Mouse (Mus musculus): Measurements from ENCODE around the gene Chmp5.

The Chmp5 gene

GRCm38 (mm10) chr4:40948160-40948708, at the start of gene Chmp5, which contains the start of gene Bag1:
Gene Chmp5 (plus strand): TSS chr4:40948407.
Gene Bag1 (minus strand): TSS chr4:40948294.
- DNase-seq (ENCODE audit: low read depth, low spot score) = peak; percentile 95

- no peak for DNase-seq (ENCODE audit: low read depth, low spot score)
Measured at GRCm38 (mm10) chr4:40898476-40899044, 49.6 kb upstream of the Chmp5 start.

GRCm38 (mm10) chr4:40899264-40899663, 48.9 kb upstream of the Chmp5 start:
- no peak for DNase-seq (ENCODE audit: low read depth, low spot score)

GRCm38 (mm10) chr4:40900071-40900470, 48.1 kb upstream of the Chmp5 start:
- DNase-seq (ENCODE audit: low read depth, low spot score) = no peak

- DNase-seq (ENCODE audit: low read depth, low spot score) = no peak
Measured at GRCm38 (mm10) chr4:40900612-40901011, 47.6 kb upstream of the Chmp5 start.

GRCm38 (mm10) chr4:40906298-40906697, 41.9 kb upstream of the Chmp5 start:
- DNase-seq (ENCODE audit: low read depth, low spot score) = no peak

GRCm38 (mm10) chr4:40908261-40908969, 39.8 kb upstream of the Chmp5 start:
- no peak for DNase-seq (ENCODE audit: low read depth, low spot score)

DNA sequence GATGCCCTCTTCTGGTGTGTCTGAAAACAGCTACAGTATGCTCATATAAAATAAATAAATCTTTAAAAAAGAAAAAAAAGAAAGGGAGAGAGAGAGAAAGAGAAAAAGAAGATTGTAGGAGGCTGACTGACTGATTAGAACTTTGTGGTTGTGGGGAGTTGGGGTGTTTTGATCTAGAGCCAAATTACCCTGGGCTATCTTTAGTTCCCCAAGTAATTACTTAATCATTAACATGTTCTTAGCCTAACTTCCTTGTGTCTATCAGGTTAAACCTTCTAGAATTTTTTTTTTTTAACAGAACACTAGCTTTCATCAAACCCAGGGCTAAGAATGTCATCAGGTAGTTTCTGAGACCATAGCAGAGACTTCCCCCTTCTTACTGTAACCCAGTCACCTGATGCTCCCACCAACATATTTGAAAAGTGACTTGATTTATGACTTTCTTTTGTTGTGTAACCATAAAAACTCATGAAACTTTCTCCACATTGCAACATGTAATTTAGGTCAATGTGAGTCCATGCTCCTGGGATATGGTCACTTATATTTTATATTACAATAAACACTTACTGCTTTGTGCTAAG, 33.8 kb upstream of the Chmp5 start:
- DNase-seq (ENCODE audit: low read depth, low spot score) = no peak

- DNase-seq (ENCODE audit: low read depth, low spot score) = no peak
Measured at GRCm38 (mm10) chr4:40915947-40916346, 32.3 kb upstream of the Chmp5 start.

GRCm38 (mm10) chr4:40916592-40917155, 31.5 kb upstream of the Chmp5 start:
- DNase-seq (ENCODE audit: low read depth, low spot score) = peak; percentile 11

DNA sequence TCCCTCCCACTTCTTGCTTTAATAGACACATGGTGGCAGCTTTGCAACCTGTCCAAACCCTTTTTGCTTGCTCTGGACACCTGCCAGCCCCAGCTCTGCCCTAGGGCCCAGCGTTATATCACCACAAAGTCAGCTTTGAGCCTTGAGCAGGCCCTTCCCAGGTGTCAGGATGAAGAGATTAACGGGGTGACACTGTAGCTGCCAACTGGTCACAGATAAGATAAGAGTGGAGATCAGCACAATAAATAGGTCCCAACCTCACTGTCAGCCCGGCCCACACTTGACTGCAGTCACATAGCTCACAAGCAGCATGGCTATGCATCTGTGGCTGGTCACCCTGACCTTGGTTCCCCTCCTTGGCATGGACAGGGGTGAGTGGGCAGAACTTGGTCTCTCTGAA, 28.4 kb upstream of the Chmp5 start, which contains the start of gene Spink4:
Gene Spink4, plus strand, starts transcription at position 268 of the 400 bp plus-strand sequence.
- no peak for DNase-seq (ENCODE audit: low read depth, low spot score)

DNA sequence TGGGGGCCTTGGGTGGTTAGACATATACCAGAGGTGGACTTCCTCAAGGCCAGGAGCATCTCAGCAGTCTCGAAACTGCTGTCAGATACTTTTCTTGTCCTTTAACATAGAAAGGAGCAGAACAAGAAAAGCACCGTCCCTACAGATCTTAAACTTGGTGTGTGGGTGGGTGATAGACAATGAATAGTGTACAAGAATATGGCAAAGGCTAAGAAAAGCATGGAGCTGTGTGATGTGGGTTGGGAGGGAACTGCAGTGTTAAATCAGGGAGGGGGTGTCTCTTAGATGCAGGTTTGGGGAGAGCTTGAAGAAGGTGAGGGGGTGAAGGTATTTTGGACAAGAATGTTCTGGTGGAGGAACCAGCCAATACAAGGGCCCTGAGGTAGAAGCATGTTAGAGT, 27.6 kb upstream of the Chmp5 start:
- no peak for DNase-seq (ENCODE audit: low read depth, low spot score)

- DNase-seq (ENCODE audit: low read depth, low spot score) = no peak
Measured at GRCm38 (mm10) chr4:40921288-40921687, 26.9 kb upstream of the Chmp5 start.

GRCm38 (mm10) chr4:40923087-40923651, 25.0 kb upstream of the Chmp5 start:
- DNase-seq (ENCODE audit: low read depth, low spot score) = no peak

DNA sequence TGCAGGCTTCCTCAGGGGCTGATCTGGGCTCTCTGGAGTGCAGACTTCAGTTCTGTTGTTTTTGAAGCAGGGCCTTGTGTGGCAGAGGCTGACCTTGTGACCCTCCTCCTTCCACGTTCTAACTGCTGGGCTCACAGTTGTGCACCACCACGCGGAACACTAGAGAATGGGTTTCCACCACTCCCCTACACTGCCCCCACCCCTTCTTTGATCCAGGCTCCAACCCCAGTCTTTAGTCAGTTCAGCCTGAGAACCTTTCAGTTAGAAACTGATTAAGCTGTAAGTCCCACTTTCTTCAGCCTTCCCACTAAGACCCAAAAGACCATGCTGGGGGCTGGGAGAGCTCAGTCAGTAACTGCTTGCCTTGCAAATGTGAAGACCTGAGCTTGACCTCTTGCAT, 22.6 kb upstream of the Chmp5 start:
- DNase-seq (ENCODE audit: low read depth, low spot score) = no peak

GRCm38 (mm10) chr4:40929046-40929445, 19.2 kb upstream of the Chmp5 start:
- no peak for DNase-seq (ENCODE audit: low read depth, low spot score)

GRCm38 (mm10) chr4:40933694-40934093, 14.5 kb upstream of the Chmp5 start:
- no peak for DNase-seq (ENCODE audit: low read depth, low spot score)

DNA sequence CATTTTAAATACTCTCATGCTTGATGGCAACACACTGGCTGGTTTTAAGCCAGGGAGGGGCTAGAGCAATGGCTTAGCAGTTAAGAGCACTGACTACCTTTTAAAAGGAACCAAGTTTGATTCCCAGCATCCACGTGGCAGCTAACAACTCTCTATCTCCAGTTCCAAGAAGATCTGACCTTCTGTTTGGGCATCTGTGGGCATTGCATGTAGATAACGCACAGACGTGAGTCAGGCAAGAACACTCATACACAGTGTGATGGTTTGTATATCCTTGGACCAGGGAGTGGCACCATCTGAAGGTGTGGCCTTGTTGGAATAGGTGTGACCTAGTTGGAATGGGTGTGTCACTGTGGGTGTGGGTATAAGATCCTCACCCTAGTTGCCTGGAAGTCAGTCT, 13.8 kb upstream of the Chmp5 start:
- peak; percentile 33 for DNase-seq (ENCODE audit: low read depth, low spot score)

DNA sequence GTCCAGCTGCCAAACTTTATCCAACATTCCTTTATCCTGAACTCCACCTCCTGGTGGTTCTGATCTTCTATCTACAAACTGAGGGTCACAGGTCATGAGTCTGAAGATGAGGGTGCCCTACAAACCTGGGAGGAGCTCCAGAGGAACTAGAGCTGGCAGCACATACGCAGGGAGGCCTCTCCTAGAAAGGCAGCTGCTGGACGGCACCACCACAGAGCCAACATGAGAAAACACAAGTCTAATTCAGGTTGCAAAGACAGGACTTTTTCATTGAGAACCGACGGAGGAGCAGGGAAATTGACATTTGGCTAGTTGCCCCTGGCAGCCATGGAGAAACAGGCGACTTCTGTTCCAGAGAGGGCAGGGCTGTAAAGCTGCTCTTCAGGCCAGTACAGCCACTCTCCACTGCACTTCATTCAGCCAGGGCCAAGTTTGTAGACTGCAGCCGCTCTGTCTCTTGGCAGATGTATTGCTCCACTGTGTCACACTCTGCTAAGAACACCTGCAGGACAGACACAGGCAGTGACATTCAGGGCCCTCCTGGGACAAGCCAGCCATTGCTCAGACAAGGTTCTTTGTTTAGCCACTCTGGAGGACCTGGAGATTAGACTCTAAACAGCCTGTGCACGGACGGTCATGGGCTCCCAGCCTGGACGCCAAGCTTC, 11.9 kb upstream of the Chmp5 start:
- no peak for DNase-seq (ENCODE audit: low read depth, low spot score)

DNA sequence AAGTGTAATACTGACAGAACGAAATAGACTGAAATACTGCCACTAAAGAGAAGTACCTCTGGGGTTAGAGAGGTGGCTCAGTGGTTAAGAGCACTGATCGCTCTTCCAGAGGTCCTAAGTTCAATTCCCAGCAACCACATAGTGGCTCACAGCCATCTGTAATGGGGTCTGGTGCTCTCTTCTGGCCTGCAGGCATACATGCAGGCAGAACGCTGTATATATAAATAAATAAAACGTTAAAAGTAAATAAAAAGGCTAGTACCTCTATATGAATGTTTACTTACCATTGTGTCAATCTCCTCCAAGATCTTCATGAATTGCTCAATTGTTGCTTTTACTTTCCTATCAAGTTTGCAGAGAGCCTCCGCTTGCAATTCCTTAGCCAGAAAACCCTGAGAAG, 9.4 kb upstream of the Chmp5 start:
- no peak for DNase-seq (ENCODE audit: low read depth, low spot score)

DNA sequence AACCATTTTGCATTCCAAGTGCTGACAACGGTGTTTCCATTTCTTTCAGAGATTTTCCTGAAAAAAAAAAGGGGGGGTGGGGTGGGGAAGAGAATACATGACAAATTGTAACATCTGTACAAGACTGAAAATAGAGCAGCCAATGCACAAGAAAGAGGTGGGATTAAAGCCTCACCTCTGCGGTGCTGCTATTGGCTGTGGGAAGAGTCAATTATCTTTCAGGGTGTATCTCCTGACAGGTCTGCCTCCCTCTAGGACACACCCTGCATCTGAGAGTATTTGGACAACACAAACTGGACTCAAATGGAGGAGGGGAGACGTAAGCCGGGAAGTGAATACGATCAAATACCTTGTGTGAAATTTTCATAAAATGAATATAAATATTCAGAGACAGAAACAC, 4.6 kb upstream of the Chmp5 start:
- DNase-seq (ENCODE audit: low read depth, low spot score) = no peak
